Mouse (Mus musculus) ovary, postnatal 14 days (tissue): ENCODE data around the gene Kansl1l.
"Not testable (repeated sequence)": the region's sequence is repeated elsewhere in the genome, so short reads cannot be mapped to it uniquely, and the experiment has no call there.

Experiments used
- DNase-seq: peaks from one replicate; pipeline ENCODE4 v3.0.0; 2022; ENCODE audit warnings: low spot score

Gene Kansl1l

DNA sequence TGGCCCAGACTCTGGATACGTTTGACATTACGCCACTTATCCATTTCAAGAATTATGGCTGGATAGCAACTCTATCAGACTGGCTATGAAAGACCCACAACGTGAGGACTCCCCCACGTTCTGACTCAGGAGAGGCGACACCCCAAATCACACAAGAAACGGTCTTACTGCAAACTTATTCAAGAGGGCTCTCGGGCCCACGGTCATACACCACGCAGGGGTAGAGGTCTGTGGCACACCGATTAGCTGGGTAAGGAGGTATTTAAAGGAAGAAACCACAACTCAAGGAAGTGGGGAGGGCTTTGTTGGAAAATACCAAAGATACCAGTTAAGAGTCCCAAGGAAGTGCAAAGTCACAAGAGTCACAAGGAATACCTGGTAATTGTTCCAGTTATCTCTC lies 117.7 kb downstream of the Kansl1l start:
- not testable (repeated sequence) for DNase-seq

DNA sequence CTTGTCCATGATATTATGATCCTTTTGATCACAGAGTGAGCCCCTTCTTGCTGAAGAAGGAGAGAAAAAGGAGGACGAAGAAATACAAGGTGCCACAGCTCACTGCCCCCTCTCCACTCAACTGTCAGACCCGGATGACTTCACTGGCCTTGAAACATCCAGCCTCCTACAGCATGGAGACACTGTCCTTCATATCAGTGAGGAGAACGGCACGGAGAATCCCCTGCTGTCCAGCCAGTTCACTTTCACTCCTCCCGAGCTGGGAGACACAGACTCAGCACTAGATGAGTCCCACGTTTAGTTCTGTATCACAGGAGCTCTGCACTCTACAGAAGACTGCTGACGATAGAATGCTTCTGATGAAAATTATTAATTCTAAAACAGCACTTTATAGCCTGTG lies 122.1 kb downstream of the Kansl1l start:
- DNase-seq, result no peak

DNA sequence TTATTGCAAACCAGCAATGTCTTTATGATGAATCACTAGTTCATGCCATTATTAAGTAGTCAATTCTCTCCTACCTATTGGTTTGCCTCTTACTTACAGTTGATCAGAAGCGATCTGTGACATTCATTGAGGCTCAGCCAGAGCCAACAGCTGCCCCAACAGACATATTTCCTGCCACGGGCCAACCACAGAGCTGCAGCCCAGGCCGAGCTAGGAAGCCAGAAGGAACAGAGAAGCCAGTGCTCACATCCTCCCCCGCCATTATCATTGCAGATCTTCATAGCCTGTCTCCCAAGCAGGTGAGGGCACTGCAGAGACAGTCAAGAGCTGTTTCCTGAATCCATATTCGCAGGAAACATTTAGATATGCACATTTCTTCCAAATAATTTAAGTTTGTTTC lies 123.1 kb downstream of the Kansl1l start:
- no peak for DNase-seq

DNA sequence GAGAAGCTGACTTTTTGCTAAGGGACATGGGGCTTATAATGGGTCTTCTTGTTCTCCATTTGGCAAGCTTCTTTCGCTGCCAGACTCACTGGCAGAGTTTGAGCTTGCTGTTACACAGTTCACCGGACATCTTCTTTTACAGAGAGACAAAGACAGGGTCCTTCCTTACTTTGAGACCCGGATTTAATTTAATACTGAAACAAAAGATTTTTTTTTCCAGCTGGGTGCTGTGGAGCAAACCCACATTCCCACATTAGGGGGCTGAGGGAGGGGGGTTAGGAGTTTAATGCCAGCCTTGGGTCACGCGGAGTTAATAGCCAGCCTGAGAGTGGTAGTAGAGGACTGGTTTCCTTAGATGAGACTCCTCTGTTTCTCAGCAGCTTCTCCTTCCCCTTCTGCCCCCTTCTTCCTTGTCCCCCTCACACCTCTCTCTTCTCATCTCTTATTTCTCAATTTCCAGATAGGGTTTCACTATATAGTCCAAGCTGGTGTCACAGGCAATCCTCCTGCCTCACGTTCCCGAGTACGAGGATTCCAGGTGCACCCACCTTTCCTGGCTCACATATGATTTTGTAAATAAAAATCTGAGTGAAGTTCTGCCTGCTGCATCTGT lies 124.5 kb downstream of the Kansl1l start:
- no peak for DNase-seq

DNA sequence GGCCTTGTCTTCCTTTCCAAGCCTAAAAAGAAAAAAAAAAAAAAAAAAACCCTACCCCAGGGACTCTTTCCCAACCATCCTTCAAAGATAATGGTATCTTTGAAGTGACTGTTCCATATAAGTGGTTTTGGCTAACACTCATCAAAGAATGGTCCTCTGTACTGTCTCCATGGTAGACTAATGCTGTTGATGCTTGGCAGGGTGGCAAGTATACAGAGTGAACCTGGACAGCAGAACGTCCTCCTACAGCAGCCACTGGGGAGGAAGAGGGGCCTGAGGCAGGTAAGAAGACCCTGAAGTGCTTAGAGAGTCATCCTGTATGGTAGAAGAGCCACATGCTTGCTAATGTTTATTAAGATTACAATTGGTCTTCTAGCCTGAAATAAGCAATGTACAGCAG lies 125.1 kb downstream of the Kansl1l start:
- no peak for DNase-seq

DNA sequence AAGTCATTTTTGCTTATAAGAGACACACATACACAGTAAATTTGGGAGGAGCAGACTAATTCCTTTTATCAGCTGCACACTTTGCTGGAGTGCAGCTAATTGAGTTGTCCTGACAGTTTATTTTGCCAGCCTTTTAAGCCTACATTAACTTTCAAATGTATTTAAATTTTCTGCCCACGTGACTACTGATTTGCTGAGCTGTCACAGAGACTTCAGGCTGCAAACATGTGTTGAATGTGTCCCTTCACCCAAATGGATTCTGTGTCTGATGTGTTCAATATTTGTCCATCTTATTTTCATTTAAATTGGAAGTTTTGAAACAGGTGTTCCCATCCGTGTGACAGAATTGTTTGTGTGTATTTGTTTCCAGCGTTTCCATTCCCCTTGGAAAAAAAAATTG lies 125.6 kb downstream of the Kansl1l start:
- no peak for DNase-seq

DNA sequence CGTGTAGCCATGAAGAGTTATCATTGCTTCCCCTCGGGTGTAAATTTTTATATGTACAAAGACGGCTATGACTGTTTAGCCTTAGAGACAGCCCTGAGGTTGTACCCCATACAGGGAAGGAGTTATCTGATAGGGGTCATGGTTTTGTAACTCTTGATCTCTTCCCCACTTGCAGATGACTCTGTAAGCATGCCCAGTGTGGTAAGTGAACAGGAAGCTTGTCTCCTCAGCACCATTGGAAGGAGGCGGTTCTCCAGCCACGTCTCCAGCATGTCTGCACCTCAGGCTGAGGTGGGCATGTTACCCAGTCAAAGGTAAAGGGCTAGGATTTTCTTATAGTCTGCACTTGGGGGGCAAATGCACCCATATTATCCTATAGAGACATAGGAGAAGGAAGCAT lies 134.4 kb downstream of the Kansl1l start:
- no peak for DNase-seq

DNA sequence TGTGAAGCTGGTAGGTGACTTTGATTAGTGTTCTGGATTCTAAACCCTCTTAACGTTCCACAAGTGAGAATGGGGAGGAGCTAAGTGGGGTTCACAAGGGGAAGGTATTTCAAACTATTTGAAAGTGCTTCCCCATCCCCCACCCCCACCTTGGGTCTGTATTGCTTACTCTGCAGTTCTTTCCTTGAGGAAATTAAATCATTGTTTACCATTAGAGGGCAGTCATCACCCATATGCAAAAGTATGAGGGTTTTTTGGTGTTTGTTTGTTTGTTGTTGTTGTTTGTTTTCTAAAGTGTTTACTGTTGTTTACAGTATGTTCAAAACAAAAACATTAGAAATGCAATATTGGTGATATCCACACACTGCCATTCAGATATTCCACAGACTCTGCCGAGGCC lies 138.7 kb downstream of the Kansl1l start:
- DNase-seq, result no peak

DNA sequence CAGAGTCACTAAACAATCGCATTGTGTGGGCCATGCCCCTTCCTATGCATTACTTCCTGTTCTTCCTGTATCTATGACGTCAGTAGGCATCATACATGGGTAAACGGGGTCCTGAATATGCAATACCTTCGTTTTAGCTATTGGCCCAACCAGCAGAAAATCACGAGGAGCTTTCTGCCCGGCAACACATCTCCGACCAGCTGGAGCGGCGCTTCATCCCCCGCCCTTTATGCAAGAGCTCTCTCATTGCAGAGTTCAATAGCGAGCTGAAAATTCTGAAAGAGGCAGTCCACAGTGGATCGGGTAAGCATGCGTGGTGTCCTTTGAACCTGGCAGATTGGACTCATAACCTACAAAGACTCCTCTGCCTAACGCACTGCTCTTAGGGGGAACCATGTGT lies 139.4 kb downstream of the Kansl1l start:
- DNase-seq, result no peak

DNA sequence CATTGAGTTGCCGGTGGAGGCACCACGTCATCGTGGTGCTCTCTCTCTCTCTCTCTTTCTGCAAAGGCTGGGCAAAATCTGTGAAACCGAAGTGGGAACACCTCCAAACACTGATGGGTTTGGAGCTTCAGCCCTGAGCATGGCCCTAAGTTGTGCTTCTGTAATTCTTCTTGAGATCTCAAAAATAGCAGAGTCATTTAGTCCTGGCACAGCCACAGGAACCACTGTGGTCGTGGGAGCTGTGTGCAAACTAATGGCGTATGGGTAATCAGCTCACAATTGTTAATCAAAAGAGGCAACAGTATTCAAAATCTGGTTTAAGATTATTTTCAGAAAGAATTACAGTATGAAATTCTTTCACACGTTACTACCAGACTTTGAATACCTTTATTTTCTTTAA lies 144.6 kb downstream of the Kansl1l start:
- DNase-seq, result no peak

DNA sequence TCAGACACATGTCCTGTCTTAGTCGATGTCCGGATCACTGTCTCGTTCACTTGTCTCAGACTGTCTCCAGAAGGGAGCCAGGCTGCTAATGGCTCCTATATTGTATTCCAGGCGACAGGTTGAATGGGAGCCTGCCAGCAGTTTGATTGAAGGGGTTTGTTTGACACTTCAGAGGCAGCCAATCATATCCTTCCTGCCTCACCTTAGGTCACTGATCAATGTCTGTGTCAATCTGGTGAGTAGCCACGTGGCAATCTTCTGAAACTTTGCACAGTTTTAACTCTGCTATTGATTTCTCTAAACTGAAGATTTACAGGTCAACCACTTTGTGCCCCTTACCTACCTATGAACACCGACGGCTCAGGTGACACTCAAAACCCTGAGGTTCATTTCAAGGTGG lies 145.9 kb downstream of the Kansl1l start:
- no peak for DNase-seq
